Mouse (Mus musculus) heart, embryonic 14.5 days (tissue): ENCODE measurements around the gene Scgb1b2. TPM values are rescaled to one million over a fixed set of nuclear protein-coding genes. Genes with fewer than 3 reads are reported as not detected.

Source experiments
- ATAC-seq: fragments of 200-750 bp; cut with Nextera tagmentation; 2 replicates; pipeline ENCODE4 v1.8.0; 2017; ENCODE audit warnings: low read depth, moderate TSS enrichment; ENCODE audit not compliant: insufficient number of reproducible peaks, insufficient read depth, low FRiP score
- H3K27ac ChIP-seq, 2 experiments: fragments of 200-500 bp in 1 of 2; fragments of 300-500 bp in 1 of 2; sonication (generic) in 1 of 2; replicated peaks in 1 of 2; 2 replicates each; pipeline ENCODE4 v1.5.1; 2012 to 2014; ENCODE audit warnings: low read depth in 2 of 2, low read length in 2 of 2, control low read depth in 1 of 2, mild to moderate bottlenecking in 1 of 2, mixed read lengths in 1 of 2; ENCODE audit not compliant: control insufficient read depth in 1 of 2, insufficient read depth in 1 of 2
- H3K27me3 ChIP-seq: fragments of 300-500 bp; sonication (generic); 2 replicates; pipeline ENCODE4 v1.6.1; 2014; ENCODE audit warnings: mild to moderate bottlenecking, low read length, control low read depth; ENCODE audit not compliant: control insufficient read depth, insufficient read depth
- H3K36me3 ChIP-seq: fragments of 300-500 bp; sonication (generic); 2 replicates; pipeline ENCODE4 v1.6.1; 2014; ENCODE audit warnings: mild to moderate bottlenecking, control low read depth, low read length, mixed read lengths; ENCODE audit not compliant: control insufficient read depth, insufficient read depth
- H3K4me1 ChIP-seq, 2 experiments: fragments of 200-500 bp in 1 of 2; fragments of 300-500 bp in 1 of 2; sonication (generic) in 1 of 2; 2 replicates each; pipeline ENCODE4 v1.6.1; 2012 to 2014; ENCODE audit warnings: low read length in 2 of 2, control low read depth in 1 of 2, mixed read lengths in 1 of 2; ENCODE audit not compliant: control insufficient read depth in 2 of 2, insufficient read depth in 2 of 2
- H3K4me2 ChIP-seq: fragments of 300-500 bp; sonication (generic); 2 replicates; pipeline ENCODE4 v1.6.1; 2014; ENCODE audit warnings: mild to moderate bottlenecking, low read length
- H3K4me3 ChIP-seq, 2 experiments: fragments of 200-500 bp in 1 of 2; fragments of 300-500 bp in 1 of 2; sonication (generic) in 1 of 2; 2 replicates each; pipeline ENCODE4 v1.5.1; 2012 to 2014; ENCODE audit warnings: low read length in 2 of 2, mild to moderate bottlenecking in 2 of 2, control low read depth in 1 of 2, low read depth in 1 of 2, moderate library complexity in 1 of 2; ENCODE audit not compliant: control insufficient read depth in 1 of 2, insufficient read depth in 1 of 2
- H3K9ac ChIP-seq: fragments of 300-500 bp; sonication (generic); 2 replicates; pipeline ENCODE4 v1.6.1; 2014; ENCODE audit warnings: mild to moderate bottlenecking, low read length
- H3K9me3 ChIP-seq: fragments of 300-500 bp; sonication (generic); 2 replicates; pipeline ENCODE4 v1.6.1; 2016; ENCODE audit warnings: low read length, control low read depth; ENCODE audit not compliant: control insufficient read depth
- WGBS: fragments of 180-500 bp; shearing (Covaris S2); extraction: QIAGEN DNeasy Blood & Tissue Kit; methylation state at CpG from one replicate; pipeline ENCODE4 v1.1.7; 2014; 5-methylcytosine and 5-hydroxymethylcytosine counted together
- polyA plus RNA-seq: library from polyadenylated mRNA; unstranded; fragments of >200 nt; fragmentation: Nextera tagmentation; extraction: Ambion mirVana; gene quantifications from 2 replicates; pipeline ENCODE4 v1.2.1, GENCODE M21; 2014

Gene Scgb1b2
- not detected in 2 replicates for polyA plus RNA-seq

DNA sequence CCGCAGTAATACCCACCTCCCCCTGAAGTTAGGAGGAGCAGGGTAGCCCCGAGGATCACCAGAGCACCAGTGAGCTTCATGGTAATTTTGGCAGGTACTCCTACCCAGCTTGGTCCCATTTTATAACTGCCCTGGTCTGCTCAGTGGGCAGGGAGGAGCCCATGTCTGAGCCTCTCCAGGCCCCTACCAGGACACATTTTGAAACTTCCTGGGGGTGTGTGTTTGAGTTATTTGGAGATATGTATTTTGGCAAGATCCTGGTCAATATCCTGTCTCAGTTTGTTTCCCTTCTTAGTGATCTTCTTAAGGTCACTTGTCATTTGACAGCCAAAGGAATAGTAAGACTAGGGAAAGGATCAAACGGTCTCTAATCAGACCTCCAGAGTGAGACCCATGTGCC is at the start of gene Scgb1b2:
Scgb1b2 (minus strand) TSS at position 101 of the 400 bp plus-strand sequence.
- Histone ChIP-seq H3K4me2 (no peak within 1 kb of the TSS), H3K36me3 (no peaks in the 10 kb centered on the region), H3K4me1 (no peaks in the 10 kb centered on the region), H3K27ac (no peak within 1 kb of the TSS), H3K27me3 (no peaks in the 10 kb centered on the region), H3K9me3 (peaks cover 33% of the 10 kb centered on the region), H3K9ac (no peak within 1 kb of the TSS), H3K4me3 (no peak within 1 kb of the TSS)
- no peak for ATAC-seq
- 71% methylated on average over 3 of the region's 3 CpGs for WGBS

DNA sequence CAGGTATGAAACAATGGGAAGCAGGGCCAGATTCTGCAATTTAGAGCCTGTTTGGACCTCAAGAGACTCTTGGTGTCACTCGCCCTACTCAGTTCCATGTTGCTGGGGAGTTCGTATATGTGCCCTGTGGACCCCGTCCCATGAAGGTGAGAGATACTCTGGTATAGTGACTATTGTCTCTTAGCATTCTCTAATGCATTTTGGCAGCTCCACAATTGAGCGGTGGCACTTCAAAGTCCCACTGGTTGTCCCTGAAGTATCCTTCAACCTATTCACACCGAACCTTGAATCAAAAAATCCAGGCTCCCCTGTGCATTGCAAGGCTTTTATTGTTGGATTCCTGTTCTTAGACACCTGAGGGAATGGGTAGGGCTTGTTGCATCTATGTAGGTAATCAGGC is 1.4 kb downstream of the Scgb1b2 start, which contains the start of gene Scgb2b2:
Scgb2b2 (plus strand) TSS at position 301 of the 400 bp plus-strand sequence.
- Histone ChIP-seq H3K4me3 (no peak within 1 kb of the TSS), H3K27me3 (no peaks in the 10 kb centered on the region), H3K36me3 (no peaks in the 10 kb centered on the region), H3K9ac (no peak within 1 kb of the TSS), H3K9me3 (peaks cover 39% of the 10 kb centered on the region), H3K27ac (no peak within 1 kb of the TSS), H3K4me2 (no peak within 1 kb of the TSS), H3K4me1 (no peaks in the 10 kb centered on the region)
- 71% methylated on average over 5 of the region's 5 CpGs for WGBS
- no peak for ATAC-seq

Other genes with a start within 250 kb of the Scgb1b2 start
- 34.3 and 36.1 TPM in 2 replicates for gene Fxyd5, start 249.3 kb downstream of the Scgb1b2 start, polyA plus RNA-seq
- gene Fxyd7, start 240.4 kb downstream of the Scgb1b2 start, polyA plus RNA-seq, result 1.6 and 1.9 TPM in 2 replicates
- 1,215 and 1,293 TPM in 2 replicates for gene Fxyd1, start 234.6 kb downstream of the Scgb1b2 start, polyA plus RNA-seq
- not detected in 2 replicates for gene Lgi4, start 232.5 kb downstream of the Scgb1b2 start, polyA plus RNA-seq
- 0.58 and 0.82 TPM in 2 replicates for gene Fxyd3, start 215.1 kb downstream of the Scgb1b2 start, polyA plus RNA-seq
- 1.4 and 2.0 TPM in 2 replicates for gene Hpn, start 176.5 kb downstream of the Scgb1b2 start, polyA plus RNA-seq
- 3.4 and 3.7 TPM in 2 replicates for gene Scn1b, start 164.8 kb downstream of the Scgb1b2 start, polyA plus RNA-seq
- 45.9 and 51.4 TPM in 2 replicates for gene Gramd1a, start 135.9 kb downstream of the Scgb1b2 start, polyA plus RNA-seq
- gene Scgb2b2, start 1.3 kb downstream of the Scgb1b2 start, polyA plus RNA-seq, result not detected in 2 replicates
- not detected in 2 replicates for gene Scgb2b3, start 70.3 kb upstream of the Scgb1b2 start, polyA plus RNA-seq
- not detected in 2 replicates for gene Scgb1b3, start 83.8 kb upstream of the Scgb1b2 start, polyA plus RNA-seq